Mouse (Mus musculus): ENCODE measurements around the gene Prdx5.

Gene Prdx5

DNA sequence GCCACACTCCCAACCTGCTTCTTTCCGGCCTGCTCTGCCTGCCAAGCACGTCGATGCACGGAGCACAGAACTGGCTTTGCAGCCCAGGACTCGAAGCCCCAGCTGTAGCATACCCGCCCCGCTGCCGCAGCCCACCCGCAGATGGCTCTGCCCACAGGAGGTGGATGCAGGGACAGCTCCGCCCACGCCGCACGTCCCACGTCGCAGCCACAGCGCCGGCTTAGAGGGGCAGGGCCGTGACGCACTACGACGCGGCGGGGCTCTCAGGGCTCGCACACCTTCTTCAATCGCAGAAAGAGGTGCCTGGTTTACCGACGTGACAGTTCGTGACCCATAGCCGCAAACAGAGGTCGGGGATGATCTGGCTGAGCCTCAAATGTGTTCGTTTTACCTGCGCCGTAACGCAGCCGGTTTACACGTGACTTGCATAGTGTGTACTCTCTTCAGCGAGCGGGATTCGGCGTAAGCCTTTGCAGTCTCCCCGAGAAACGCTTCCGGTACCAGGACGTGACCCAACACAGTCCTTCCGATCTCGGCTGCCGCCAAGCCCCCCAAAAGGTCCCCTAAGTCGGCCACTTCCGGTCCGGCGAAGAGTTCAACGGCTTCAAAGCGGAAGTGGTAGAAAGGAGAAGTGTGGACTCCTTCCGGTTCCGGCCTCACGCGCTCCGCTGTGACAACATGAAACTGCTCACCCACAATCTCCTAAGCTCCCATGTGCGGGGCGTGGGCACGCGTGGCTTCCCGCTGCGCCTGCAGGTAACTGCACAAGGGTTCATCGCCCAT is at the start of gene Prdx5, which contains the start of gene Trmt112:
Prdx5 (minus strand) TSS at position 600 of the 783 bp plus-strand sequence.
Trmt112 (plus strand) TSS at position 192 of the 783 bp plus-strand sequence.
- TF ChIP-seq GATA4 (IDR thresholded peaks at IDR 0.05; ENCODE audit: insufficient replicate concordance, low read length): no peak

DNA sequence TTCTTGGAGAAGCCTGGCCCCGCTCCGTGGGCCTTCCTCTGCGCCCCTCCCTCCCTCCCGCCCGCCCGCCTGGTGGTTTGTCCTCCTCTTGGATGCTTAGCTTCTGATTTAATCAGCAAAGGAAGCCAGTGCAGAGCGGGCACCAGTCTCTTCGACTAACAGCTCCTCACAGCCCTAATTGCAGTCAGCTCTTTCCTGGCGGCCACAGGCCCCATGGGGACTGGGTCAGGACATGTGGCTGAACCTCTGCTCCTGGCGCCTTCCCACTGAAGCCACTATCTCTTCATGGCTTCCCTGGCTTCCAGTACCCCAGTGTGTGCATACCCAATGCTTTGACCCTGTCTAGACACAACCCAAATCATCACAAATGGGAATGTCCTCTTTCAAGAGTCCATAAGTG is 46.6 kb upstream of the Prdx5 start:
- TF ChIP-seq GATA4 (IDR thresholded peaks at IDR 0.05; ENCODE audit: insufficient replicate concordance, low read length): no peak

DNA sequence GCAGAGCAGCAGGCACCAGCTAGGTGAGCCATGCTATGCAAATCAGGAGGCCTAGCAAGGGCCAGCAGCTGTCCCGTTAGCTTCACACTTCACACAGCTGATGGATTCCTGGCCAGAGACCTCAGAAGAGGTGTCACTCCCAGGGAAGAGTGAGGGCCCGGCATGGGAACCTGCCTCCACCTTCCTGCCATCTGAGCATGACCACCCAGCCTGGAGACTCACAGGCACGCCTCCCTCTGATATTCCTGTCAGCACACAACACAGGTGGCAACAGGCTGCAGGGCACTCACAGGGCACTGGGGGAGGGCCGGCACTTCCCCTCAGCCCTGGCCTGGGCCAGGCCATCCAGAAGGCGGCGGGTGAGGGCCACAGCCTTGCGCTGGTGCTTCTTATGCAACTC is 45.5 kb upstream of the Prdx5 start:
- no peak for TF ChIP-seq GATA4 (IDR thresholded peaks at IDR 0.05; ENCODE audit: insufficient replicate concordance, low read length)

DNA sequence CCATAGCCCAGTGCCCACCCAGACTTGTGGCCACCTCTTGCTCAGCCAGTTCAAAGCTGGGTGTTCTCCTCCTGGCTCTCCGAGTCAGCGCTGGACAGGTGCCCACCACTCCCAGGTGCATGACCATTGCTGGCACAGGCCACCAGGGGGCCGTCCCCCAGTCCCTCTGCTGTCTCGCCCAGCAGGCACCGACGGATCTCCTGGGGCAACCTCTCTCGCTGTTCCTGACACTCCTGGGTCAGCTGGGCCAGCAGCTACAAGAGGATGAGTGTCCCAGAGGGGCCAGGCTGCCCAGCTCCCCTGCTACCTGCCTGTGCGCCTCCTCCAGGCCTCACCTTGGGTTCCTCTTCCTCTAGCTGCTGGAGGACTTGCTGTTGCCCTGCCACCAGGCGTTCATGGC is 44.1 kb upstream of the Prdx5 start:
- no peak for TF ChIP-seq GATA4 (IDR thresholded peaks at IDR 0.05; ENCODE audit: insufficient replicate concordance, low read length)

DNA sequence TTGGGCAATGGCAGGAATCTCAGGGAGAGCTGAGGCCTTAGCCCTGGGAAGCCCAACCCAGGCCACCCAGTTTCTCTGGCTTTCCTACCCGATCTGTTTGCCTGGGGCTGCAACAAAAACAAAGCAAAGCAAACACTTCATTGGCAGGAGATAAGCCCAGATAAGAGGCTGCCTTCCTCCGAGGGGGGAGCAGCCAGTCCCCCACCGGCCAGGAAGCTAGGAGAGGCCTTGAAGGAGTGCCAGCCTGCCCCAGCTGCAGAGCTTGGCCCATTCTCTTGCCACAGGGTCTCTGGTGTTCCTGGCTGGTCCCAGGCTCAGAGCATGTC is 42.8 kb upstream of the Prdx5 start:
- peak; percentile 98 for TF ChIP-seq GATA4 (IDR thresholded peaks at IDR 0.05; ENCODE audit: insufficient replicate concordance, low read length)

DNA sequence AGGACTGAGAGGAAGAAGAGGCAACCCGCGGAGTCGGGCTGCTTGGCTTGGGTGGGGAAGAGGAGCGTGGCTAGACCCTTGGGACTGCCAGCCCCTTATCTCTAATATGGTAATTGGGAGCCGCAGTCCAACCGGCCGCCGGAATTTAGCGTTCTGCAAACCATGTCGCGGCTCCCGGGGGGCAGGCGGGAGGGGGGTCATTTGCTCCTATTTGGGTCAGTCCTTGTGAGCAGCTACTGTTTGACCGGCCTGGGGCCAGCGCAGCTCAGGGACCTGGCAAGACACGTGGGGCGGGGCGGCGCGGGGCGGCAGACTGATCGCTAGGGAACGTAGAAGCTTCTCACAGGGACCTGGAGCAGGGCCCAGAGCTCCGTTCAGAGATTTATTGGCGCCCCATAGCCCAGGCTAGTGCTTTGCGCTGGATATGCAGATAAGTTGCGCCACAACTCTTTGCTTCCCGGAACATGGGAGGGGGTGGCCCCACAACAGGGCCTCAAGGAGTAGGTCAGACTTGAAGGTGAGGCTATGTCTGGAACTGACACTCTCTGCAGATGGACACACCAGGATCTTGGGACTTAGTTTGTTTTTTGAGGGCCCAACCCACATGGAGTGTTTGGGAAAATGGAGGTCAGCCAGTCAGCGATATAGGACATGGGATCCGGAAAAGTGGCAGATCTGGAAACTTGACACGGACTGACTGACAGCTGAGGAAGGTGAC is 42.2 kb upstream of the Prdx5 start:
- TF ChIP-seq GATA4 (IDR thresholded peaks at IDR 0.05; ENCODE audit: insufficient replicate concordance, low read length): 0 out of 2 replicates have a peak, but pooled peaks have one; percentile 34

DNA sequence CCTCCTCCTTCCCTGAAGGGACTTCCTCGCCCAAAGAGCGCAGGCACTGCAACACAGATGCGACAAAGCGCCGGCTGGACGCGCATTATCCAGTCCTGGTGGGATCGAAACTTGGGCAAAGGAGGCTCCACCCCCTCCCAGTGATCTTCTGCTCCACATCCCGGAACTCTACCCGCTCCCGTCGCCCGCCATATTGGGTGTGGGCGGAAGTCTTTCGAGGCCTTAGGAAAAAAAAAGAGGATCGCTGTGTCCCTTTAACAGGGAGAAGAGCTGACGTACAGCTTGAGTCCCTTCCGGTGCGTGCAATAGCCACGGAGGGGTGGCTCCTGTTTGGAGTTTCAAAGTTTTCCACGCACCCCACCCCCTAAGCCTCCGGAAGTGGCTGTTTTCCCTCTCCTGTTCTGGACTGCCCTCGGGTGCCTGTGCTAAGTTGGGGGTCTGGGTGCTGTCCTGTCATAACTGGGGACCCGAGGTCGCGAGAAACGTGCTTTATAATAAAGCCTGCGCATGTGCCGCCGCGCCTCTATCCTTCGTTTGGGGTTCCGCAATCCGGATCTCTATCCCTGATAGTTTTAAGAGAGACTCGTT is 41.6 kb upstream of the Prdx5 start:
- no peak; the same call in 1 of the 2 replicates for TF ChIP-seq GATA4 (IDR thresholded peaks at IDR 0.05; ENCODE audit: insufficient replicate concordance, low read length)

DNA sequence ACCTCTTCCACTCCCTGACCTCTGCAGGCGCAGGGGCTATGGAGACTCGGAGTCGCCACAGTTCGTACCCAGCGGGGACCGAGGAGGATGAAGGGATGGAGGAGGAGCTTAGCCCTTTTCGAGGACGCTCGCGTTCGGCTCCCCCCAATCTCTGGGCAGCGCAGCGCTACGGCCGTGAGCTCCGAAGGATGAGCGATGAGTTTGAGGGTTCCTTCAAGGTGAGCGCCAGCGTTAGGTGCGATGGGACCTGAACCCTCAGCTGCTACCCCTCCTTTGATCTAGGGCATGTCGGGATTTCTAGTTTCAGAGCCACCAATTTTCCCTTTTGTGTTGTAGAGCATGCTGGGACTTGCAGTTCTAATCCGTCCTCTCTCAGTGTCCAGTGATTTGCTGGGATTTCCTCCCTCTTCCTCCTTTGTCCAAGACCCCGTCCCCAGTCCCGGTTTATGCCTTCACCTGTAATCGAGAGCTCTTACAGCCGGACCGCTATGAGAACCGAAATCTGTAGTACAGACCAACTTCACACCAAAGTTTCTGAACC is 40.8 kb upstream of the Prdx5 start:
- no peak for TF ChIP-seq GATA4 (IDR thresholded peaks at IDR 0.05; ENCODE audit: insufficient replicate concordance, low read length)

DNA sequence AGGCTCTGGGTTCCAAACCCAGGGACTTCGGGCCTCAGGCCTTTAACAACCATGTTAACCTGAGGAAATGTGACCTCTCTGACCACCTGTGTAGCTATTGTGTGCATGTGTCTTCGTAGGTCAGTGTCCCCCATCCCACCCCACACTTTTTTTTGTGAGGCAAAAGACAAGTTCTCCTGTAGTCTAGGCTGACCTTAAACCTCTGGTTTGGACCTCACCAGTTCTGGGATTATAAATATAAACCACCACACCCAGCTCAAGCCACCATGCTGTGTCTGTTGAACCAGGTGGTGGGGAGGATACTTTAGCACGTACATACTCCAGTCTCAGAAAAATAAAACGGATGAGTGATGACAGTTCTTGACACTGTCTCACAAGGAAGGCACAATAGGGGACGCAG is 40.0 kb upstream of the Prdx5 start:
- no peak for TF ChIP-seq GATA4 (IDR thresholded peaks at IDR 0.05; ENCODE audit: insufficient replicate concordance, low read length)

DNA sequence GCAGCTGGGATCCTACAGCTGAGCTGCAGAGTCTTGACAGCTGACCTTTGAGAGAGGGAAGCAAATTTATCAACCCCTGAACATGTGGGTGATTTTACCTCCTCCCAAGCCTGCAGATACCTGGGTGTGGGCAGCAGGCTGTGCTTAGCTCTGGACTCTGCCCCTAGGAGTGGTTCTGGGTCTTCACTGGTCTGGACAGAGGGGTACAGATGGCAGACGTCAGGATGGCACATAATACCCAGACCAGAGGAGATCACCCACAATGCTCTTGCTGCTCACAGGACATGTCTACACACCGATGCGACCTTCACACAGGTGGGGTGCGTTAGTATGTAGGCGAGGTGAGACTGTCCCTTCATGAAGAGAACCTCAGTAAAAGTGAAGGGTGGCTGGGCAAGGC is 39.6 kb upstream of the Prdx5 start:
- TF ChIP-seq GATA4 (IDR thresholded peaks at IDR 0.05; ENCODE audit: insufficient replicate concordance, low read length): no peak

DNA sequence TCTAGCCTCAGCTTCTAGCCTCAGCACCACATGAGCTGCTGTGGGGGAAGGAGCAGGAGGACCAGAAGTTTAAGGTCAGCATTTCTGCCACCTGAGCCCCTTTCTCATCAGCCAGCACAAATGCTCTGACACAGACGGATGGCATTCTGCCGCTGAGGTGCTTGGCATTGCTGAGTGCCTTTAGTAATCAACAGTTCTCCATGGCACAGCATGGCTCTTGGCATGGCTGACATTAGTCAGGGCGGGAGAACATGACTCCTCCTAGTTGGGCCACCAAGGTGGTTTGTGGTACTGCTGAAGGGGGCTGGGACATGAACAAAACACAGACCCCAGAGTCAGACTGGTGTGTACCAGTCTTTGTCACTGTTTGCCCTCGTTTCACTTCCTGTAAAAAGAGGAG is 38.3 kb upstream of the Prdx5 start:
- TF ChIP-seq GATA4 (IDR thresholded peaks at IDR 0.05; ENCODE audit: insufficient replicate concordance, low read length): no peak

DNA sequence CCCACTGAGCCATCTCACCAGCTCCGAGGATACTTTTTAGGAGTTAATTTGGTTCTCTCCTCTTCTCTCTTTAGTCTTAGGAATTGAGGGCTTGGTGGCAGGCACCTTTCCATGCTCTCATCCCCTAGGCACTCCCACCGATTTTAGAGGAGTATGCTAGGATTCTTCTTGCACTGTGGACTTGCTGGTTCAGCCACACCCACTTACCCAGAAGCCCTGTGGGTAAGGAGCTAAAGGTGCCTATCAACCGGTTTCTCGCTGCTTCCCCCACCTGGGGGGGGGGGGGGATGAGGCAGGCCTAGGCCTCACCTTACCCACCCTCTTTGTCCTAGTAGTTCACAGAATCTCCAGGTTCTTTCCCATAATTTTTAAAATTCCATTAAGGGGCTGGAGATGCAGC is 37.8 kb upstream of the Prdx5 start:
- TF ChIP-seq GATA4 (IDR thresholded peaks at IDR 0.05; ENCODE audit: insufficient replicate concordance, low read length): no peak

DNA sequence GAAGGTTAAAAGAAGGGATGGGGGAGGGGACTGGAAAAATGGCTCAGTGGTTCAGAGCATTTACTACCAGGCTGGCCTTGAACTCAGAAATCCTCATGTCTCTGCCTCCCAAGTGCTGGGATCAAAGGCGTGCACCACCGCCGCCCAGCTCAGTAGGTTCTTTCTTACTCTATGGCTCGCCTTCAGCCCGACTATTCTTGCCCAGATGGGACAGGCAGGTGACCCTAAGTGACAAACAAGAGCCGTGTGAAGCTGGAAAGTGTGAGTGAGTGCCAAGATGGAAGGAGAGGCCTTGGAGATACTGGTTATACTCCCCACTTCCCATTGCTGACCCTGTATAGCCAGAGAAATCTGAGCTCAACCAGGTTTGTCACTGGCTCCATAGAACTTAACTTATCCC is 33.8 kb upstream of the Prdx5 start:
- TF ChIP-seq GATA4 (IDR thresholded peaks at IDR 0.05; ENCODE audit: insufficient replicate concordance, low read length): no peak

DNA sequence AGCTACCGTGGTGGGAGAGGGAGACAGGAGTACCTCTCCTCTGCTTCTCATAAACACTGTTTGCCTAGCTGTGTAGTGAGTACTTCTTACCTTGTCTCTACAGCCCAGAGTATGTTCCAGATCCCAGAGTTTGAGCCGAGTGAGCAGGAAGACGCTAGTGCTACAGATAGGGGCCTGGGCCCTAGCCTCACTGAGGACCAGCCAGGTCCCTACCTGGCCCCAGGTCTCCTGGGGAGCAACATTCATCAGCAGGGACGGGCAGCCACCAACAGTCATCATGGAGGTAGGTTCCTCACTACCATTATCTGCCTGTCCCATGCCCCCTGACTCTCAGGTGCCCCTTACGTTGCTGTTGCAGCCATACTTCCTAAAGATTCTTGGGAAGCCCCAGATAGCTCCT is 32.9 kb upstream of the Prdx5 start:
- TF ChIP-seq GATA4 (IDR thresholded peaks at IDR 0.05; ENCODE audit: insufficient replicate concordance, low read length): no peak

DNA sequence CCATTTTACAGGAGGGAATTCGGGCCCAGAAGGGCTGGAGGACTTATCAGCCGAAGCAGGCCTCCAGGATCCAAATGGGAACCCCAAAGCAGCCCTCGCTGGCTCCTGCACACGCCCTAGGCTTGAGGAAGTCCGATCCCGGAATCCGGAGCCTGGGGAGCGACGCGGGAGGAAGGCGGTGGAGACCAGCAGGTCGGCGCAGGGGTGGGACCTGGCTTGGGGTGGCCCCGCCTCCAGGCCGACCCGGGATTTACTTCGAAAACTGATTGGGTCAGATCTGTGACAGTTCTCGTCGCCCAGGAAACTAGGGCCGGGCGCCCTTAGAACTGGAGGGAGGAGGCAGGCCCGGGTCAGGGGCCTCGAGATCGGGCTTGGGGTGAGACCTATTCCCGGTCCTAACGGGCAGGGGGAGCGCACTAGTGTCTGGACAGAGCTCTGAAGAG is 32.4 kb upstream of the Prdx5 start, which contains the start of gene Gpr137:
Gpr137 (minus strand) TSS at position 232 of the 443 bp plus-strand sequence.
- TF ChIP-seq GATA4 (IDR thresholded peaks at IDR 0.05; ENCODE audit: insufficient replicate concordance, low read length): no peak

Measured in liver, adult (tissue).